Mouse (Mus musculus) granulocyte monocyte progenitor cell, adult 5-6 weeks (primary cell): ENCODE measurements at regions not wholly inside any gene's neighbourhood (a gene's known extent, or its start where the extent isn't known, plus 50 kb on each side); places are given as distances from the start of the nearest gene placed in this dataset.
"Not testable (repeated sequence)": the region's sequence is repeated elsewhere in the genome, so short reads cannot be mapped to it uniquely, and the experiment has no call there.

Experiments used
- ATAC-seq: replicated peaks from 2 replicates; pipeline ENCODE4 v1.8.0; 2016; ENCODE audit warnings: mild to moderate bottlenecking, moderate TSS enrichment, inconsistent platforms; ENCODE audit not compliant: poor library complexity, severe bottlenecking

DNA sequence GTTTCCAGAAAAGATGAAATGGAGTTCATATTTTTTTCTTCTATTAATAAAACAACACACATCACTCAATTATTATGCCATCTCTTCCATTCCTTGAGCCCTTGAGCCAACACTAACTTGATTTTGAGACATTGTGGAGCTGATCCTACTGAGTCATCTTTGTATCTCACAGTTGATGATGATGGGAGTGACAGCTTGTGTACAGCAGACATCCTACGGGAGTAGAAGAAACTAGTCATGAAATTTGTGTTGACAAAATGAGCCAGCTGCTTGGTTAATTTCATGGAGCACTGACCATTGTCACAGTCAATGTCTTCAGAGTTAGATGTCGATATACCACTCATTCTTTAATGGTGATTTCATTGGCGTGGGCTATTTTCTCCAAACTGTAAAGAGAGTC, 912.6 kb downstream of the Defb40 start:
- ATAC-seq = no peak

DNA sequence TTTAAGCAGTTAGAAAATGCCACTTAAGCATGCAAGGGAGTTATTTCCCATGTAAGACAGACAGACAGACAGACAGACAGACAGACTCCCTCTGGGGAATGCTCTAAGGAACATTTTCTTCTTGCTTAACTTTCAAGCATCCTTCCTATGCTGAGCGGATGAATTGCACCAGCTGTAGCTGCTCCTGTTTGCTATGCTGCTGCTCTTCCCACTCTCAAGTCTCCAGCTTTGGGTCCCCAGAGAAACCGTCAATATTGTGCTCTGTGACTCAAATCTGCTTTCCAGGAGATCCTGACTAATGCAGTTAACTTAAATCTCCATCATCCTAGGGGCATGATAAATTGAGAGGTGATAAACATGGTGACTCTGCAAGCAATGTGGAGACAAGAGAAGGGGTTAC, 918.5 kb downstream of the Defb40 start:
- ATAC-seq = no peak

DNA sequence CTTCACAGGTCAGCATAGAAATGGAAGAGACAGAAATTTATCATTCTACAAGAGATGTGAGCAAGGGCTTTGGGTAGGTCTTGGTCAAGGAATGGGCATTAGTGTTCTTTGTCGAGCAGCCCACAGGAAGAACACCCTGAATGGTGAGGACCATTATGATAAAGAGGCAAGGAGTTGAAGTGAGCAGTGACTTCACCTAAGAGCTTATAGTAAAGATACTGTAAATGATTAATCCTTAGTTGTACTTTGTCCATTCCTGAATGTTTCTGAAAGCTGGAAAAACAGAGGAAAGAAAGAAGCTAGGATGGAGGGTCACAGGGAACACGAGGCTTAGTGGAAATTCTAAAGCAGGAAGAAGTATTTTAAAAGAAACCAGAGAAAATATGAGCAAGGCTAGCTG, 956.9 kb downstream of the Defb40 start:
- no peak for ATAC-seq

DNA sequence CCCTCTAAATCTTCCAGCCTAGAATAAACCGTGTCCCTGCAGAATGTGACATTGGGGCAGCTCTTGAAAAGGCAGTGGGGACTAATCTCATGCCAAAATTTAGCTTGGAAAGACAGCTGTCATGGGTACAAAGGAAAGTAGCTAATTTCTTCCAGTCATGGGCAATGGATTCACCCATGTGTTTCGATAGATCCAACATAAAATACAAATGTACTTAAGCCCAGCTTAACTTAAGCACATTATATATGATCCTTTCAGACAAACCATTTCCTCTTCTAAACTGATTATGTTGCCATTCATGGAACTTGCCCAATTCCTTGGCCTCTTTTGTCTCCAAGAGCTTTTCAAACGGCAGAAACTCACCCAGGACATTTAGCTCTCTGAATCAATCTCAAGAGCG, 970.5 kb downstream of the Defb40 start:
- ATAC-seq = no peak

DNA sequence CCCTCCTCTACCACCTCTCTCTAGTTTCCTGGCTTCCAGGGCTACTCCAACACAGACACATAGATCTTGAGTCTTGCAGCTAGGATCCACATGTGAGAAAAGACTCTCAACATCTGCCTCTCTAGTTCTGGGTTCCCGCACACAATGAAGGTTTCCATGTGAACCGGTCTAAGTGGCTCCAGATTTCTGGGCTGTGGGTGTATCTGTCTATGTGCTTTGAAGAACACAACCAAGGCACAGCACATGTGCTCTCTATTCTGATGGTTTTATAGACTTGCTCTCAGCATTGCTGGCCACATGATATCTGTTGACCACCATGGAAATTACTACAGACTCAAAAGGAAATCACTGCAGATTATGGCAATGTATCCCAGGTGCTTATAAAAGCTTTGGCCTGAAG, 972.4 kb downstream of the Defb40 start:
- no peak for ATAC-seq

DNA sequence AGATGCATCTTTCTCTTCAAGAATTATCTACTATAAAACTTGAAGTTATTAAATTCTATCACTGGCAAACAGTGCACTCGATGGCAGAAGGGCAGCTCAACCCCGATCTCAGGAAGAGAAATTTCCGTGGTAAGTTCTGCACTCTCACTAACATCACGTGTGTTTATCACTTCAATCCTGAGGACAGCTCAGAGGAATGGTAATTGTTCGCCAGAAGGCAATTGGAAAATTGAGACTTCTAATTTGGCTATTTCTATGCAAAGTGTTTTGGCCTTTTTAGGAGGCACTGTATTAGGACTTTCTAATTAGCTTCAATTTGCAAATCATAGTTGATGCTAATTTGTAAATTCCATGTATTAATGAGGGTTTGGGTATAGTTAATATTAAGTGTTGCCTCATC, 977.3 kb downstream of the Defb40 start:
- ATAC-seq = no peak

DNA sequence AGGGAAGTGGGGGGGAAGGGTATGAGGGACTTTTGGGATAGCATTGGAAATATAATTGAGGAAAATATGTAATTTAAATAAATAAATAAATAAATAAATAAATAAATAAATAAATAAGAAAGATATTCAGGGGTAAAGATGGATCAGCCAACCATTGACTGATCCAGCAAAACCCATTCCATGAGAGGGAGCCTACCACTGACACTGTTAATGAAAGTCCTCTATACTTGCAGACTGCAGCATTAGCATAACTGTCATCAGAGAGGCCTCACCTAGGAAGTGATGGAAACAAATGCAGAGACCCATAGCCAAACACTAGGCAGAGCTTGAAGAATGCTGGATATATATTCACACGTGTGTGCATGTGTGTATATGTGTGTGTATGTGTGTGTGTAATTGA, 993.3 kb downstream of the Defb40 start:
- ATAC-seq = no peak

DNA sequence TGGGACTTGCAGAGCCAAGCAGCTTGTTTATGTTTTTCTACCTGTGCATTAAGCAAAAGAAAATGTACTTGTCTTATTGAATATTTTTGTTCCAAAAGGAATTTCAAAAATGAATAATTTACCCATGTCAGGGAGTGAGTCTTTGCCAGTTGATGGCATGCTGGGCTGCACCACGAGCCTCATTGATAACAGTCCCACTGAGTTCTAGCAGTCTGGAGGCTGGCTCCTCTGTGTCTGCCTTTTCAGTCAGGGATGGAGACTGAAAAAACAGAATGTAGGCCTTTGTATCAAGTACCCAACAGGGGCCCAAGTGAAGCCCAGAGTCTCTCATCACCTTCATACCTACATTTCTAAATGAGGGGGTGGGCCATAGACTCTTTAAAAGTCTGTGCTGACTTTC, 1029.2 kb downstream of the Defb40 start:
- ATAC-seq = no peak

DNA sequence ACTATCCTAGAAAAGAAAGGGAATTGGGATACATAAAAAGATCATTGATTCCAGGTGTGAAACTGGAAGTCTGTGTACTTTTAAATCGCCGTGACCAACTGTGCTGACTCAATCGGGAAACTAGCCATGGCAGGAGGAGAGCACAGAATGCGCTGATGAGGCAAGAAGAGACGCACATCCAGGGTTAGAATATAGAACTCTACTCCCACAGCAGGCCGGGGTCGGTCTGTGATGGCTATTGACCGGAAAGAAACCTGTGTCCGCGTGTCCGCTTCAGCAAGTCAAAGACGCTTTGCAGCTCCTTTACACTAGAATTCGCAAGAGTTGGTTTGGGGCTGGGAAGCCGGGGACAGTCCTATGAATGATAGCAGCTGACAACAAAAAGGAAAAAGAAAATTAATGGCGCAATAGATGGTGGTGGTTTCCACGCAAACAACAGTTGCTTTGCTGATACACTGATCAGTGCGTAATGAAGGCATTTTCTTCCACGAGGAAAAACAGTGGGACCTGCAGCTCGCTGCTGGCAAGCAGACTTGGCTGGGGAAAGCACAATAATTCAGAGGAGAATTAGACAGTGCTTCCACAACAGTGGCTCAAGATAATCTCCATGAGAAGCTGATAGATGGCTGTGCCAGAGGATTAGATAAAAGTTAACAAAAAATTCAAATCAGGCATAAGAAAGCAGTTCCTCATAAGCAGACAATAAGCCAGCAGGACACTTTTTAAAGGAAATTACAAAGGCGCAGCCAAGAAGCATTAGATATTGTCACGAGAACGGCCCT, 1029.8 kb downstream of the Defb40 start:
- no peak for ATAC-seq

DNA sequence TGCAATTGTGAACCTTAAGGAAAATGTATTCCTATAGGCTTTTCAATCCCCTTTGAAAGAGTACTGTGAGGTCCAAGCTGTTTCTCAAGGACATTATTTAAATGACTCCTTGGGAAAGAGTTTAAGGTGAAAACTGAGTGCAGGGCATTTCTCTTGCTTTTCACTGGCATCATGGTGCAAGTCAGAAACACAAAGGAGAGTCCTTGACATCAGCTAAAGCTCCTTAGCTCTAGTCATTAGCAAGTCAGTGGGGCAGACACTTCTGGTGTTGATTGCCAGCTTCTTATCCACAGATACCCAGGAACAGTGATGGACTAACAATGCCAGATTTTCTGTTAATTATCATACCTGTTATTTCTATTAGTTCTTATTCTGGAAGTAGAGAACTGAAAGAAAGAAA, 1043.4 kb downstream of the Defb40 start:
- ATAC-seq = no peak

DNA sequence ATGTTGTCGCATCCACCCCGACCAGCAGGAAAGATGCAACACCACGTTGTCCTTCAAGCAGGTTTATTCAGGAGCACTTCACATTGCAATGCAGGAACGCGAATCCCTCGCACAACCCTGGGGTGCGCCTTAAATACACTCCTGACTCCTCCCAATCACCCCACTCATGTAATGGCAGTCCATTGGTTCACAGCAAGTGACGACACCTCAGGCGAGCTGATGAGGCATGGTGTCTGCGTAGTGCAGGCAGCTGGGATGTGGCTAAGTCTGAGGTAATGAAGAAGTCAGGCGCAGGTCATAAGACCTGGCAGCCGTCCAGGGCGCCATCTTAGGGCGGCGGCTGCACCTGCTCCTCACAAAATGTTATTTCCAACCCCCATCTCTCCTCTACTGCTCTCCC, 1068.7 kb downstream of the Defb40 start:
- ATAC-seq = no peak

DNA sequence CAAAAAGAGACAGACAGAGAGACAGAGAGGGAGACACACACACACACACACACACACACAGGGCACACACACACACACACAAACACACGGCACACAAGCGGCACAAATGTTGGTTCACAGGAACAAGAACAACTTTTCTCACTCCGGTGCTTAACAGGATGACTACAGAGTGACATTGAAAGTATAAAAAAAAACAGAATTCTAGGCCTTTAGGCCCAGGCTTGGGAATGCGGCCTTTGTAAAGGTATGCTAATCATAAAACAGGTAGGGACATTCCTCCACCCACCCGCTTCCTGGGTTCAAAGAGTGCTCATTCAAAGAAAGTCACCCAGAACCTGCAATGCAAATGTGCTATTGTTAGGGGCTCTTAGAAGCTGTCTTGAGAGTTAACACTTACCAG, 1089.5 kb downstream of the Defb40 start:
- ATAC-seq = not testable (repeated sequence)

DNA sequence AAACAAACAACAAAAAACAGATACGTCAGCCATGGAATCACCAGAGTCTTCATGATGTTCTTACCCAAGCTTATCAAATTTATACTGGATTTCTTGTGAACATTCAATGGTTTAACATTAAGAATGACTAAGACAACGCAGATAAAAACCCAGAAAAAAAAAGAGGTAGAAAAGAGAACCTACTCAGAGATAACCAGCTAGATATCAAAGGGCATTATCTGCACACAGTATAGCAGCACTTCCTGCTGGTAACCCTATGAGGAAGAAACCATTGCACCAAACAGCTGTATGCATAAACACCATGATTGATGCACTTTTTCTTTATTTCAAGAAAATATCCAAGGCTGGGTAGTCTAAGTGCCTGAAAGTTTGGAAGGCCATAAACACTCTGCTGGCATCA, 1114.7 kb downstream of the Defb40 start:
- no peak for ATAC-seq
